Mouse (Mus musculus) intestine, embryonic 14.5 days (tissue): Measurements from ENCODE around the gene Tob1. TPM values are rescaled to one million over a fixed set of nuclear protein-coding genes. Genes with fewer than 3 reads are reported as not detected.

Experiments
- ATAC-seq: fragments of 200-750 bp; cut with Nextera tagmentation; replicated peaks from 2 replicates; pipeline ENCODE4 v1.8.0; 2017; ENCODE audit warnings: low read depth, moderate number of reproducible peaks, moderate TSS enrichment, moderate library complexity; ENCODE audit not compliant: low FRiP score, low TSS enrichment
- DNase-seq: peaks from one replicate; pipeline ENCODE4 v3.0.0-alpha.2; 2018; ENCODE audit warnings: low spot score
- H3K27ac ChIP-seq: fragments of 300-500 bp; sonication (generic); 2 replicates; pipeline ENCODE4 v1.5.1; 2014; ENCODE audit warnings: low read depth, mild to moderate bottlenecking, control low read depth
- H3K27me3 ChIP-seq: fragments of 300-500 bp; sonication (generic); replicated peaks from 2 replicates; pipeline ENCODE4 v1.6.1; 2014; ENCODE audit warnings: low read length, control low read depth; ENCODE audit not compliant: control insufficient read depth, insufficient read depth
- H3K36me3 ChIP-seq: fragments of 300-500 bp; sonication (generic); 2 replicates; pipeline ENCODE4 v1.6.1; 2014; ENCODE audit warnings: low read length, control low read depth; ENCODE audit not compliant: control insufficient read depth, insufficient read depth
- H3K4me1 ChIP-seq: fragments of 300-500 bp; sonication (generic); replicated peaks from 2 replicates; pipeline ENCODE4 v1.6.1; 2014; ENCODE audit warnings: low read length, control low read depth, mixed read lengths; ENCODE audit not compliant: control insufficient read depth, insufficient read depth
- H3K4me2 ChIP-seq: fragments of 300-500 bp; sonication (generic); 2 replicates; pipeline ENCODE4 v1.6.1; 2014; ENCODE audit warnings: low read length
- H3K4me3 ChIP-seq: fragments of 300-500 bp; sonication (generic); 2 replicates; pipeline ENCODE4 v1.5.1; 2014; ENCODE audit warnings: low read depth, low read length, control low read depth, mixed read lengths
- H3K9ac ChIP-seq: fragments of 300-500 bp; sonication (generic); 2 replicates; pipeline ENCODE4 v1.6.1; 2014; ENCODE audit warnings: mild to moderate bottlenecking, low read length
- H3K9me3 ChIP-seq: fragments of 300-500 bp; sonication (generic); 2 replicates; pipeline ENCODE4 v1.6.1; 2016; ENCODE audit warnings: low read length, control low read depth; ENCODE audit not compliant: control insufficient read depth
- WGBS: fragments of 180-500 bp; shearing (Covaris S2); extraction: QIAGEN DNeasy Blood & Tissue Kit; methylation state at CpG from one replicate; pipeline ENCODE4 v1.1.7; 2014; 5-methylcytosine and 5-hydroxymethylcytosine counted together
- polyA plus RNA-seq: library from polyadenylated mRNA; unstranded; fragments of >200 nt; fragmentation: Nextera tagmentation; extraction: Ambion mirVana; gene quantifications from 2 replicates; pipeline ENCODE4 v1.2.1, GENCODE M21; 2014

The Tob1 gene
- polyA plus RNA-seq, 1 experiment from 2014 or later: 24.1 TPM

DNA sequence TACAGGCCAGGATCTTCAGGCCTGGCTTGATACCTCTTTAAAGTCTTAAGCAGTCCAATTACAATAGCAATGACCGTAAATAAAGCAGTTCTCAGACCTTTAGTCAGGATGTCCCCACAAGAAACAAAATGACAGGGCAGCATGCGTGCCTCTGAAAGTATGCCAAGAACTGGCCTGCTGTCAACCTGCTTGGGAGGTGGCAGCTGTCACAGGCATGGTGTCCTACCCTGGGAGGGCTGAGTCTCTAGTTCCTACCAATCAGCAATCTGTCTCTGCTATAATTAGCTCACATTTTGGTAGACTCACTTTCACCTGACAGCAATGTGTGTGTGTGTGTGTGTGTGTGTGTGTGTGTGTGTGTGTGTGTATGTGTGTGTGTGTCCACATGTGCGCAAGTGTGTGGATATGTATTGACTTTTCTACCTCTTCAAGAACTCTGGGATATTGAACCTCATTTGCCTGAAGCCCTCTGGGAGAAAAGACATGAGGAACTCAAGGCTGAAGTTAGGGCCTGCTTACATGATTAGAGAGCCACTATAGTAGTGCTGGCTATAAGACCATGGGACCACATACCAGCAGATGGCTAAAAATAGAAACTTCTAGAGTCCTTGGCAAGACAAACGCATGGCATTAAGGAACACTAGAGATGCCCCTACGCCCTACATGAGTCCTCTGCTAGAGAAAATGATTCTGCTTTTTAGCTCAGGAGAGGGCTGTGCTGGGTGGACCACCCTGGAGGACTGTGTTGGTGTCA is 18.1 kb downstream of the Tob1 start:
- WGBS: 89% methylated on average over 5 of the region's 5 CpGs
- H3K4me1 ChIP-seq: peaks cover 6% of the 10 kb centered on the region
- H3K27ac ChIP-seq: no peak overlapping the region
- no peak overlapping the region for H3K4me3 ChIP-seq
- no peaks in the 10 kb centered on the region for H3K36me3 ChIP-seq
- no peak overlapping the region for H3K9ac ChIP-seq
- ATAC-seq: no peak
- no peaks in the 10 kb centered on the region for H3K9me3 ChIP-seq
- H3K27me3 ChIP-seq: no peaks in the 10 kb centered on the region
- no peak for DNase-seq
- H3K4me2 ChIP-seq: no peak overlapping the region

DNA sequence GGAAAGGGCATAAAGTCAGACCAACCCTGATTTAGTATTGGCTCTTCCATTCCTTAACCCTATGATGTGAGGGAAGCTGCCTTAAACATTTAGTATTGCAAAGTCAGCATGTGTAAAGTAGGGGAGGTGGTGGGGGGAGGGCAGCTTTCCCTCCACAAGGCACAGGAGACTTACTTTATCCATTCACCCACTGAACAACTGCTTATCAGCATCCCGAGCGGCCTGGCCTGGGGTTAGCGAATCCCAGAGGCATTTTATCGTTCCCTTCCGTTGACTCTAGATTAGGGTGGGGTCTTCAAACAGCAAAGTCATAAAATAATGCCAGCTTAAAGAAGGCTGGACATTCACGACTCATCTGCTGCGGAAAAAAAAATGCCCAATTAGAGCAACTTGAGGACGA is 19.0 kb downstream of the Tob1 start:
- no peak for DNase-seq
- Histone ChIP-seq H3K4me1 (peaks cover 6% of the 10 kb centered on the region), H3K27ac (no peak overlapping the region), H3K4me2 (no peak overlapping the region), H3K9ac (no peak overlapping the region), H3K9me3 (no peaks in the 10 kb centered on the region), H3K36me3 (no peaks in the 10 kb centered on the region), H3K27me3 (no peaks in the 10 kb centered on the region), H3K4me3 (no peak overlapping the region)
- WGBS: 59% methylated on average over 8 of the region's 8 CpGs
- ATAC-seq: no peak

DNA sequence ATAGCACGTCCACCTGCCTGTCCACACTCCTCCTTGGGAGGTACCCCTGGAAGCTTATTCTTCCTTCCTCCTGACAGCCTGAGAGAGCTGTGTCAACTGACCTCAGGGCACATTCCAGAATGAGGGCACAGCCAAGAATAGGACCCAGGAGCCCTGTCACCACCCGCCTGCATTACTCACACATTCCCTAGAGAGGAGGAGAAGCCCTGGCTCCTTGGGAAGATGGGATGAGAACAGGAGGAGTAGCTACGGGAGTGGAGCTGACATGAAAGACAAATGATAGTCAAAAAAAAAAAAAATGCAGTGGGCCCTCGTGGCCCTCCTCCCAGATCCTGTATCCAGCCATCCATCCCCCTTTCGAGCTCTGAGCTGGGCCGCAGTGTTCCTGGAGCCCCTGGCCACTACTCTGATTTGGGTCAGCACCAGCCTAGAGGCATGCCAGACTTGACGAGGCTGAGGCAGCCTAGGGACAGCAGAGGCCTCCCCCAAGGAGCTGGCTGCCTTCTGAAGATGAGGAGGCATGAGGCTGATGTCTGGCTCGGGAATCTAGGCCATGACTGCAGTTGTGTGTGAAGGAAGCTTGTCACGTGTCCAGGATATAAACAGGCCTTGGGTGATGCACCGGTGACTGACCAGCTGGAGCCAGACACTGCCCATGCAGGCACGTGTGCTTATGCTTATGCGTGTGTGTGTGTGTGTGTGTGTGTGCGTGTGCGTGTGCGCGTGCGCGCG is 20.7 kb downstream of the Tob1 start:
- H3K4me1 ChIP-seq: peaks cover 10% of the 10 kb centered on the region
- H3K4me2 ChIP-seq: no peak overlapping the region
- 55% methylated on average over 19 of the region's 19 CpGs for WGBS
- H3K9me3 ChIP-seq: no peaks in the 10 kb centered on the region
- H3K36me3 ChIP-seq: no peaks in the 10 kb centered on the region
- H3K4me3 ChIP-seq: no peak overlapping the region
- H3K27ac ChIP-seq: no peak overlapping the region
- H3K27me3 ChIP-seq: no peaks in the 10 kb centered on the region
- H3K9ac ChIP-seq: no peak overlapping the region
- DNase-seq: no peak
- no peak for ATAC-seq

GRCm38 (mm10) chr11:94233405-94233804 is 22.2 kb downstream of the Tob1 start:
- peaks cover 10% of the 10 kb centered on the region for H3K4me1 ChIP-seq
- no peak overlapping the region for H3K4me2 ChIP-seq
- no peak overlapping the region for H3K27ac ChIP-seq
- DNase-seq: no peak
- H3K9ac ChIP-seq: no peak overlapping the region
- H3K9me3 ChIP-seq: no peaks in the 10 kb centered on the region
- H3K4me3 ChIP-seq: no peak overlapping the region
- H3K36me3 ChIP-seq: no peaks in the 10 kb centered on the region
- H3K27me3 ChIP-seq: no peaks in the 10 kb centered on the region
- ATAC-seq: no peak
- WGBS: 82% methylated on average over 6 of the region's 6 CpGs

DNA sequence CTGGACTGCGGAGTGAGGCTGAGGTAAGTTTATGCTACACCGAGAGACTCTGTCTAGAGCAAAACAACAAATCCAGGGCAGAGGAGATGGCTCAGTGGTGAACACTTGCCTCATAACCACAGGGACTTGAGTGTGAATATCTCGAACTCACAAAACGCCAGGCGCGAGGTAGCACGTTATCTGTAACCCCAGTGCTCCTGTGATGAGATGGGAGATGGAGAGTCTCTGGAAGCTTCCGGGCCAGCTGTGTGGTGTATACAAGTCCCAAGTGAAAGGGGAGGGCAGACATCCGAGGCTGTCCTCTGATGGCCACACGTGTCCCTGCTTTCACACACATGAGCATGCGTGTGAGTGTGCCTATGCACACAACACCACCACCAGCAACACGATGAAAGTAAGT is 23.1 kb downstream of the Tob1 start:
- peak; percentile 46 for DNase-seq
- no peak for ATAC-seq
- 82% methylated on average over 12 of the region's 12 CpGs for WGBS

GRCm38 (mm10) chr11:94234857-94235256 is 23.6 kb downstream of the Tob1 start:
- no peak overlapping the region for H3K4me2 ChIP-seq
- H3K27ac ChIP-seq: no peak overlapping the region
- ATAC-seq (no peak), DNase-seq (no peak)
- no peaks in the 10 kb centered on the region for H3K9me3 ChIP-seq
- H3K4me3 ChIP-seq: no peak overlapping the region
- H3K36me3 ChIP-seq: no peaks in the 10 kb centered on the region
- WGBS: 88% methylated on average over 8 of the region's 8 CpGs
- H3K9ac ChIP-seq: no peak overlapping the region
- peaks cover 10% of the 10 kb centered on the region for H3K4me1 ChIP-seq
- H3K27me3 ChIP-seq: no peaks in the 10 kb centered on the region

More for the DNA sequence above, 23.1 kb downstream of the Tob1 start:
- Histone ChIP-seq H3K27me3 (no peaks in the 10 kb centered on the region), H3K27ac (no peak overlapping the region), H3K36me3 (no peaks in the 10 kb centered on the region), H3K9ac (no peak overlapping the region), H3K4me2 (no peak overlapping the region), H3K4me3 (no peak overlapping the region), H3K4me1 (peaks cover 10% of the 10 kb centered on the region), H3K9me3 (no peaks in the 10 kb centered on the region)

DNA sequence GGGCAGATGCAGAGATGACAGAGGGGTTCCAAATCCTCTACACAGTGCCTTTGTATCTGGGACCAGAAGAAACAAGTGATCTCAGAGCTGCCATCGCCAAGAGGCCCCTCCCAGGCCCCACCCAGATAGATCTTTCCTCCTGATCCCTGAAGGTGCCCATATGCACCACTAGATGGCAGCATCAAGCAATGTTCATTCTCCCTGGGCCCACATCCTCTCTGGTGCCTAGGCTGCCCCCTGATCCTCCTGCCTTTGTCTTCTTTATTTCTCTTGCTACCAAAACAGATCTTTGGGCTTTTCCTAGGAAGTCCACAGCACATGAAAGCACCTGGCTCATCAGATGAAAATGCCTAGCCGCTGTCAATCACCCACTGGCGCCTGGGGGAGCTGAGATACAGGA is 24.8 kb downstream of the Tob1 start:
- Histone ChIP-seq H3K36me3 (no peaks in the 10 kb centered on the region), H3K4me3 (no peak overlapping the region), H3K27me3 (no peaks in the 10 kb centered on the region), H3K27ac (no peak overlapping the region), H3K9ac (no peak overlapping the region), H3K4me2 (peak overlapping the region; percentile 18; the same call in 1 of the 2 replicates), H3K4me1 (peaks cover 10% of the 10 kb centered on the region), H3K9me3 (no peaks in the 10 kb centered on the region)
- DNase-seq (peak; percentile 78), ATAC-seq (peak; percentile 82)
- WGBS: 20% methylated on average over 3 of the region's 3 CpGs

DNA sequence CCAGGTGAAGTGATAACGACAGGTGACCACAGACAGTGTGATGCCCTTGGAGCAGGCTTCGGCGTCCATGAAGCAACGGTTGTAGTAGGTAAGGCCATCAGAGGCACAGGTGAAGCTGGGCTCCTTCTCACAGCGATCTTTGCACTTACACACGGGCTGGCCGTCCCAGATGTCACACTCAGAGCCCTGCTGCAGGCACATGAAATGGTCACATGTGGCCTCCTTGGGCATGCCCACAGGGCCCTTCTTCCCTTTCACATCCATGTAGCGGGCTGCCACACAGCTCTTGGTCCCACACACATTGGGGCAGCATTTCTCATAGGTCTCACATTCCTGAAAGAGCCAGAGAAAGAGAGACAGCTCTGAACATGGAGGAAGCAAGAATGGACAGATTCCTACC is 27.5 kb downstream of the Tob1 start:
- H3K4me3 ChIP-seq: no peak overlapping the region
- no peak for ATAC-seq
- H3K9ac ChIP-seq: no peak overlapping the region
- no peak for DNase-seq
- no peaks in the 10 kb centered on the region for H3K9me3 ChIP-seq
- peaks cover 18% of the 10 kb centered on the region for H3K4me1 ChIP-seq
- no peaks in the 10 kb centered on the region for H3K36me3 ChIP-seq
- H3K27ac ChIP-seq: no peak overlapping the region
- 91% methylated on average over 8 of the region's 8 CpGs for WGBS
- no peaks in the 10 kb centered on the region for H3K27me3 ChIP-seq
- H3K4me2 ChIP-seq: no peak overlapping the region
